Mouse (Mus musculus) right cerebral cortex, postnatal 25 days (tissue): ENCODE results near the gene Gli1.

Experiments used
- DNase-seq: peaks from one replicate; pipeline ENCODE4 v3.0.0; 2022

Gli1 gene

DNA sequence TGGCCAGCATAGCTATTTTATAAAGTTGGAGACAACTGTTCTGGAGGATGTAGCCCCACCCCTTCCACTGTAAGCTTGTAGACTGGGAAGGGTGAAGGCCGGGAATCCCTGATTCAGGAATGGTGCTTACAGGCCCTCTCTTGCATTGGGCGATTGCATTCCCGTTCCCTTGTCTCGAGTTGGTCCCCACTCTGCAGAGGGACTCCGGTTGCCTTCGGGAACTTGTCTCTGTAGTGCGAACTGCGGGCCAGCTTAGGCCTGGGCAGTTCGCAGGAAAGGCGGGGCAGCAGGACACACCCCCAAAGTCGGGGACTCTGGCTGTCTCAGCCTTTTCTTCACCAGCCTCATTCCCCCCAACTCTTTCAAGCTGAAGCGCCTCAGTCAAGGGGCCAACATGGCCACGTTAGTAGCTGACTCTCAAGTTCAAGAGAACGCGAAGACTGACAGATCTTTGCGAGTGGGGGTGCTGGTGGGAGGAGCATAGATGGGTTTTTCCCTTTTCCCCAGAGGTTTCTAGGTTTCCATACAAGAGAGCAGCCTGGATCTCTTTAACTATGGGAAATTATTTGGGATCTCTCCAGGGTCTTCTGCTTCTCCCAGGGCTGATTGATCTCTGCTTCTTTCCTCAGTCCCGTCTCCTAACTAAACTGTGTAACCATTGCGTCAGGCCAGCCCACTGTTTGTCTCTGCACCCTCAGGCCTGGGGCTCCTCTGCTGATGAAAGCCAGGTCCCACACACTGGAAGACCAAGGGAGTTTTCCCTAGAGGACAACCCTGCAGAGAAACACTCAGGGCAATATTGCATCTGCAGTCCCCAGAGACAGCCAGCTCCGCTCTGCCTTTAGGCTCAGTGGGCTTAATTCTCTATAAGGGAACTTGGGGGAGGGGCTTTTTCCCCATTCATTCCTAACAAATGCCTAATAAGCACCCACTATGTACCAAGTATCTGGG, 50.6 kb downstream of the Gli1 start:
- no peak for DNase-seq

- DNase-seq: peak; percentile 98
Measured at GRCm38 (mm10) chr10:127290307-127290929, 51.4 kb downstream of the Gli1 start.

DNA sequence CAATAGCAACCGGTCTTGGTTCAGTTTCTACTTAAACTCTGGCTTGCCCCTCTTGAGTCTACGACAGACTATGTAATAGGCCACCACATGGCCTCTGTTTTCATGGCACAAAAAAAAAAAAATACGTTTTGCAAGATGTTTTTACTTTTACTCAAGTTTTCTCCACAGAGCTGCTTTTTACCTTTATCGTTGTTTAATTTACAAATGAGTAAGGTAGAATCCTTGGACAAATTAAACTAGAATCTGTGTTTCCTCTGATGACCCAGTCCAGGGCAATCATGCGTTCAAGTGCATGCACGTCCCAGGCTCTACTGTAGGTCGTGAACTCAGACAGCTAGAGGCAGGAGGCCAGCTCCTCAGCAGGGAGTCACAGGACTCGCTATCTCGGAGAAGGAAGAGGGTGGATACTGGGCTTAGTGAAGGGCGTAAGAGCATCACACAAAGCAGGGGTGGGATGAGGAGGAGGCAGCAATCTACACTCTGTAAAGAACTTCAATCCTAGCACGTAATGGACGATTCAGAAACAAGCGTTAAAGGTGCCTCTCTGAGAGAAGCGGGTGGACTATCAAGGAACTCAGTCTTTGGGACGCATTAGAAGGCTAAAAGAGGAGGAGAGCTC, 52.1 kb downstream of the Gli1 start:
- no peak for DNase-seq

- peak; percentile 85 for DNase-seq
Measured at GRCm38 (mm10) chr10:127288800-127289572, 52.8 kb downstream of the Gli1 start, which contains the start of gene Mbd6. TSS of gene Mbd6 (minus strand) at chr10:127289018.

DNA sequence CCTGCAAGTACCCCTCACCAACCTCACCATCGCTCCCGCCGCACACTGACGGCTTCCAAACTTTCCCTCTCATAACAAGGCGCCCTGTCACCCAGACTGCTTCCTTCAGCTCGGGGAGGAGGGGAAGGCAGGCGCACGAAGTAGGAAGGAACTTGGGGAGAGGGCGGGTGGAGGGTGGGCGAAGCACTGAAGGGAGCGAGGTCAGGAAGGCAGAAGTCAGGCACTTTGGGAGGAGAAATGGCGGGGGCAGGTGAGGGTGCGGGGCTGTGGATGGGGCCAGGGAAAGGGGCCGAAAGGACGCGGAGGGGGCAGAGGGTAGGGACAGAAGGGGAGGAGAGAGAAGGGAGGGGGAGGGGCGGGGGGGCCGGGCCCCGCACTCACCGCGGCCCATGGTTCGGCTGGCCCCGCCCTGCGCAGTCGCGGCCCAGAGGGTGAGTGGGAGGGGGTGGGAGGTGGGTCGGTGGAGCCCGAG, 53.4 kb downstream of the Gli1 start:
- peak; percentile 49 for DNase-seq

GRCm38 (mm10) chr10:127287936-127288293, 53.9 kb downstream of the Gli1 start:
- DNase-seq: no peak

DNA sequence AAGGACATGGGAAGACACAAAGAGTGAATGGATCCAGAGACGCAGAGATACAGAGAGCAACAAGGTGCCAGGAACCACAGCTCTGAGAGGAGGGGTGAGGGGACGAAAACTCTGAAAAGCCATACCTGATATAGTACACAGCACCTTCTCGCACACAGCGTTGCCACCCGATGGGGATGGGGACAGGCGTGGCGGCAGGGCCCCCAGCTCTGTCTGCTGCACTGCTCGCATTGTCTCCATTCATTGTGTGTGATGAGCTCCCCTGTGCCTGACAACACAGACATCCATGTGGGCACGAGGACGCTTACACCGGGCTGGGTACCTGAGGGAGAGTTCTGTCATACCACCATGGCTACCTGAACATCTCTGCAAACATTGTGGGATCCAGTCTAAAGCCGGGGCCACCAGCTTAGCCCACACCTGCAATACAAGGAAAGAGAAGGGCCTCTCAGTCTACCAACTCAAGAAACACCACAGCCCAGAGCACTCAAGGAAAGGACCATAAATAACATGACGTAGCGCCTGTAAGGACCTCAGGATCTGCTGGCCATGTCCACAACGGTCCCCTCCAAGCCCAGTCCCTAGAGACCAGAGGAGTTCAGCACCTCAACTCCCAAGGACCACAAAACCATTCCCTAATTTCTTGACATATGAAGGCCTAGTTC, 54.4 kb downstream of the Gli1 start:
- DNase-seq: no peak

- DNase-seq: no peak
Measured at GRCm38 (mm10) chr10:127286730-127287129, 55.0 kb downstream of the Gli1 start.

DNA sequence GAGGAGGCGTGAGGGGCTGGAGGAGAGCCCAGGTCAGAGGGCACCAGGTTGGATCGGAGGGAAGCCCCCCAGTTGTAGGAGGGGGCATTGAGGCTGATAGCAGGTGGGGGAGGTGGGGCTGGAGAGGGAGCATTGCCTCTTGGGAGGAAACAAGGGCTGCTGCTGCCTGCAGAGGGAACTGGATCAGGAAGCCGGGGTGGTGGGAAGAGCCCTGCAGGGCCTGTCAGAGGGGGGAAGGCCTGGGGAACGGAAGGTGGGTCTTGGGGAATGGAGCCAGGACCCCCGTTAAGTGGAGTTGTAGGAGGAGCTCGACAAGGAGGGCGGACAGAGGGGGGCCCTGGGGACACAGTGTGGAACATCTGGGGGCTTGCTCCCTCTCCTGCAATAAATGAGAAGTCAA, 55.6 kb downstream of the Gli1 start:
- DNase-seq: no peak

DNA sequence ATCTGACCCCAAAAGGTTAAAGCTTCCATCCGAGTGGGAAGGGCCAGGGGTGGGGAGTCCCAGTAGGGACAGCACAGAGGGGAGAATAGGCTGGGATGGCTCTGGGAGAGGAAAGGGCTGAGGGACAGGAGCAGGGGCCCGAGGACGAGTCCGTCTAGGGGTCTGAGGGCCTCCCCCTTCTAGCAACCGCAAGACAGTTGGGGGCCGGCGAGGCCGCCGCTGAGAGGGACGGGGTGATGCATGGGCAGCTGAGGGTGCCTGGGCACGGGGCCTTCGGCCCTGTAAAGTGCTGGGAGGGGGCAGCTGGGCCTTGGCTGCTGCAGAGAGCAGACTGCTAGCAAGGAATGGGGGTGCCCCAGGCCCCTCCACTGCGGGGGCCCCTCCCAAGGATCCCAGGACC, 56.1 kb downstream of the Gli1 start:
- no peak for DNase-seq

GRCm38 (mm10) chr10:127284724-127285500, 56.9 kb downstream of the Gli1 start:
- no peak for DNase-seq

- DNase-seq: no peak
Measured at GRCm38 (mm10) chr10:127284105-127284622, 57.6 kb downstream of the Gli1 start.

DNA sequence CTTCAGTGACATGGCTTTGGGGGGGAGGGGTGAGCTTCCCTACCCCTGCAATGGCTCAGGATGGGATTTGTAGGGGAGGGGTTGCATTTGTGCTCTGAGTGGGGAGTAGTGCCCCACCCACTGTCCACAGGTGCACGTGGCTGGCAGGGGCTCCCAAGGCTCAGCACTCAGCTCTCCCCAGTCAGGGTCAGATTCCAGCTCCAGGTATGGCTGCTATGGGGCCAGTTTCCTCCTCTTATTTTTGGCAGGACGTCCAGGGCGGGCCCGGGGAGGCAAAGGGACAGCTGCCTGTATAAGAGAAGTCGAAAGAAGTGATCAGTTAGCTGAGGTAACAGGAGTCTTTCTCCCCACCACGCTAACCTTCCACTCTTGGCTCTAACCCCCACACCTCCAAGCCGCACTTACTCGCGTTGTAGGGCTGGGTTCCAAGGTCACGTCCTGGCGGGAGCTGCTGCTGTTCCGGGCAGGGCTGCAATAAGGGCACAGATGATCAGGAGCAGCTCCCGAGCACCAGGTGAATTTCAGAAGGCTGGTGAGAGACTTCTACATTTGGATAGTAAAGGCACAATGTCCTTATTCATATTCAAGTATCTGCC, 59.1 kb downstream of the Gli1 start:
- no peak for DNase-seq

DNA sequence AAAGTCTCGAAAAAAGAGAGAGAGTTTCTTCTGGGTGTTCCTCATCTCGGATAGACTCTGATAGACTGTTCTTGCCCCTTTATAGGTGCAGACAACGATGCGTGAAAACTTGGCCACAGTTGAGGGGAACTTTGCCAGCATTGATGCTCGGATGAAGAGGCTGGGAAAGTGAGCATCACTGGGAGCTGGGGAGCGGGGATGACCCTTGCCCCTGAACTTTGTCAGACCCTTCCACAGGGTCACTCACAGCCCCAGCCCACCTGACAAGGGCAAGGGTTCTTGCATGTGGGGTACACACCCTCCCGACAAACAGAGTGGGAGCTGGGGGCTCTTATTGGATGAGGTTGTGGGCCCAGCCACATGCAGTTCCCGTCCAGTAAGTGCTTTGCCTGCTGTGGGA, 60.5 kb downstream of the Gli1 start:
- no peak for DNase-seq
